10 mouse cellular contexts compared by ENCODE assay signal in the genomic region with DNA sequence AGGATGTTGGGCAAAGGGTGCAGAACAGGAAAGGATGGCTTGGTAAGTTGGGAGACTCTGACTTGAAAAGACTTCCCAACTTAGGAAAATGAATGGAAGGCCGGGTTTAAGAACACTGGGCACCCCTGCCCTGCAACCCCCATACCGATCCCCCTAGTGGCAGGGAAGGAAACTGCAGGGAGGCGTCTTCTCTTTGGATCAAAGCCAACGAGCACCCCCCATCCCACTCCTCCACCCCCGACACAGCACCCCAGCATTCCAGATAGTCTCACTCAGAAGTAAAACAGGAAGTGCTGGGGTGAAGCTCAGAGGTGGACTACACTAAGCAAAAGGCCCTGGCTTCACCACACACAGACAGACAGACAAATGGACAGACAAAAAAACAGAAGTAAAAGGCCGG.
DNase-seq lines count a peak whose midpoint lies in the region; ATAC-seq lines count a peak whose summit lies in the region.
"Had no signal": no experiment of that assay in that cellular context is flagged by ENCODE, and none has a peak within 500 bp of the region (broad histone marks: within the 10 kb centered on the region; RNA-seq: fewer than 3 reads in every experiment).

No protein-coding gene starts in this region.

- no peaks in the 10 kb centered on the region for H3K9me3 ChIP-seq in liver, embryonic 11.5 days (ENCODE audit: control insufficient read depth, low read length)
- H3K9me3 ChIP-seq: limb, embryonic 13.5 days had no signal

- H3K4me1 ChIP-seq in liver, embryonic 11.5 days (replicated peaks; ENCODE audit: control insufficient read depth, insufficient read depth, low read length), result peaks cover 7% of the 10 kb centered on the region; the same call in 1 of the 2 replicates

- peak; percentile 18 to 55 for DNase-seq in cerebellum, postnatal 25 days
- no peak for DNase-seq in cerebellum, postnatal 36 days
- DNase-seq in liver, result peak; percentile 45
- no peak for DNase-seq in liver, embryonic 11.5 days (ENCODE audit: low spot score)
- DNase-seq in retina, postnatal 1 day, result peak; percentile 64
- no peak for DNase-seq in adrenal gland, adult 8-10 months
- no peak for DNase-seq in layer of hippocampus, adult 9-11 months

- H3K4me3 ChIP-seq in liver, embryonic 11.5 days (ENCODE audit: low read depth, low read length), result no peak overlapping the region
- H3K4me3 ChIP-seq: limb, embryonic 13.5 days had no signal

- H3K9ac ChIP-seq in liver, embryonic 11.5 days (ENCODE audit: low read depth, low read length), result no peak overlapping the region
- H3K9ac ChIP-seq: limb, embryonic 13.5 days had no signal

- ATAC-seq in liver, embryonic 11.5 days (replicated peaks; ENCODE audit: low FRiP score), result no peak
- peak; percentile 43 for ATAC-seq in common myeloid progenitor, adult 5-6 weeks (replicated peaks; ENCODE audit: low read depth, poor library complexity, severe bottlenecking)
- ATAC-seq: Patski had no signal

- 26% methylated on average over 6 of the region's 6 CpGs for WGBS in liver, embryonic 11.5 days

- H3K4me2 ChIP-seq in liver, embryonic 11.5 days, result no peak overlapping the region
- H3K4me2 ChIP-seq: limb, embryonic 13.5 days had no signal

- no peaks in the 10 kb centered on the region for H3K27me3 ChIP-seq in liver, embryonic 11.5 days (replicated peaks; ENCODE audit: control insufficient read depth, insufficient read depth, low read length)
- H3K27me3 ChIP-seq: limb, embryonic 13.5 days; Patski had no signal

- H3K27ac ChIP-seq in liver, embryonic 11.5 days (ENCODE audit: low read depth, low read length), result no peak overlapping the region
- H3K27ac ChIP-seq: limb, embryonic 13.5 days had no signal

- H3K36me3 ChIP-seq in liver, embryonic 11.5 days (ENCODE audit: control insufficient read depth, insufficient read depth, low read length), result peaks cover 12% of the 10 kb centered on the region; the same call in 1 of the 2 replicates

Comparison
In these comparisons a context has a peak if more than half of its experiments do, and no peak if none do; other contexts are left out.
1. DNase-seq: peak in cerebellum, postnatal 25 days (2 of 2), liver (single experiment) and retina, postnatal 1 day (single experiment); none in cerebellum, postnatal 36 days (0 of 2), liver, embryonic 11.5 days (single experiment), adrenal gland, adult 8-10 months (single experiment) and layer of hippocampus, adult 9-11 months (single experiment).